Mouse (Mus musculus): Measurements from ENCODE around the gene Pla2g4f. TPM values are rescaled to one million over a fixed set of nuclear protein-coding genes. Genes with fewer than 3 reads are reported as not detected.

Gene Pla2g4f
- polyA plus RNA-seq, 1 experiment from 2014 or later = 21.9 TPM

DNA sequence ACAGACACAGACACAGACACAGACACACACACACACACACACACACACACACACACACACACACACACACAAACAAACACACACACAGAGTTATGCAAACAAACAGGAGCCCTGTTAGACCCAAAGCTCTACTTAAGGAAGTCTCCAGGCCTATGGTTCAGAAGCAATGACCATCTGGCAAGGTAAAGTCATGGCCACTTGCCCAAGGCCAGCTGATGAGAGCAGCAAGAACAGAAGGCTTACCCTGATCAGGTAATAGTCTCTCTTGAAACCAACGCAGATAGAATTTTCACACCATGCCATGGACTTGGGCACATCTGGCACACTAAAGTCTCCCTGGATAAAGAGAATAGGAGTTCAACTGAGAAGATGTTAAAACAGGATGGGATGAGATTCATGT is 27.8 kb upstream of the Pla2g4f start:
- Histone ChIP-seq H3K27me3 (ENCODE audit: control insufficient read depth, insufficient read depth, low read length) (no peaks in the 10 kb centered on the region), H3K4me3 (ENCODE audit: low read depth, low read length) (no peak overlapping the region), H3K36me3 (ENCODE audit: control insufficient read depth, insufficient read depth, low read length) (peaks cover 20% of the 10 kb centered on the region), H3K27ac (replicated peaks) (no peak overlapping the region), H3K9me3 (ENCODE audit: control insufficient read depth, low read length) (no peaks in the 10 kb centered on the region), H3K4me2 (replicated peaks; ENCODE audit: low read depth) (no peak overlapping the region), H3K4me1 (replicated peaks; ENCODE audit: control insufficient read depth, insufficient read depth) (no peaks in the 10 kb centered on the region), H3K9ac (ENCODE audit: low read length) (no peak overlapping the region)
- ATAC-seq (ENCODE audit: low FRiP score, low TSS enrichment) (no peak), DNase-seq (ENCODE audit: low spot score) (no peak)
- TF ChIP-seq CTCF (IDR thresholded peaks at IDR 0.05; ENCODE audit: low read depth) (no peak), EP300 (optimal IDR thresholded peaks at IDR 0.05) (no peak)
- WGBS = 91% methylated on average over 1 of the region's 1 CpGs

DNA sequence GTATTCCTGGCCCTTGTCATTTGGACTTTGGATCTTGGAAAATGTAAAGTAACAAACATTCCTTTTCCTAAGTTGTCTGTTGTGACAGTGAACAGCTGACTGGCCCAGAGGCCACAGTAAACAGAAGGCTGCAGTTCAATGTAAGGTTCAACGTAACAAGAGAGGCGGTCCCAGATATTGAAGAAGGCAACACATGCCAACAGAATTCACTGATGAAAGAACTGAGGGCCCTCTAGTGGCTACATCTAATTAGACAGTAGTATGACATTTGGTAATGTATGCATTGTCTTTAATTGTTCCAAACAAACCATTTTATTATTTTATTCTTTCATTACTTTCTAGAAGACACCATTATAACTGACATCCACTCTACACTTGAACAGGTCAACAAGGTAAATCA is 23.9 kb upstream of the Pla2g4f start:
- ATAC-seq (ENCODE audit: low FRiP score, low TSS enrichment) = no peak
- H3K4me2 ChIP-seq (replicated peaks; ENCODE audit: low read depth) = no peak overlapping the region
- H3K27ac ChIP-seq (replicated peaks) = no peak overlapping the region
- H3K9me3 ChIP-seq (ENCODE audit: control insufficient read depth, low read length) = no peaks in the 10 kb centered on the region
- WGBS = 48% methylated on average over 2 of the region's 2 CpGs
- TF ChIP-seq EP300 (optimal IDR thresholded peaks at IDR 0.05) = no peak
- peak; percentile 62 for TF ChIP-seq CTCF (IDR thresholded peaks at IDR 0.05; ENCODE audit: low read depth)
- no peaks in the 10 kb centered on the region for H3K27me3 ChIP-seq (ENCODE audit: control insufficient read depth, insufficient read depth, low read length)
- DNase-seq (ENCODE audit: low spot score) = no peak
- no peaks in the 10 kb centered on the region for H3K4me1 ChIP-seq (replicated peaks; ENCODE audit: control insufficient read depth, insufficient read depth)
- peaks cover 16% of the 10 kb centered on the region for H3K36me3 ChIP-seq (ENCODE audit: control insufficient read depth, insufficient read depth, low read length)
- no peak overlapping the region for H3K9ac ChIP-seq (ENCODE audit: low read length)
- H3K4me3 ChIP-seq (ENCODE audit: low read depth, low read length) = no peak overlapping the region

DNA sequence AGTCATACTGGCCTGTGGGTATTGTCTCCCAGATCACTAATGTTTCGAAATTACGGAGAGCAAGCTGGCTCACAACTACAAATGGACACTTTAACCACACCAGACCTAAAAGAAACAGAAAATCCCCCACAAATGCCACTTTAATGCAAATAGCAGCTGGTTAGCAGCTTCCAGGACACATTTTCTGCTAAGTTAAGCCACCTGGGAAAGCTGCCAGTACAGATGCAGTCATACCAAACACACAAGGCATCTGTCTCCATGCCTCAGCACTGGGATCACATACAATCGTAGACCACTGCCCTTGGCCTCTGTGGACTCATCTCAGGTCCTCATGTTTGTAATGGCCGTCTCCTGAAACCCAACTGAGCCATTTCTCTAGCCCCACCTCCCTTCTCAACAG is 17.6 kb upstream of the Pla2g4f start:
- Histone ChIP-seq H3K36me3 (ENCODE audit: control insufficient read depth, insufficient read depth, low read length) (peaks cover 28% of the 10 kb centered on the region), H3K4me2 (replicated peaks; ENCODE audit: low read depth) (no peak overlapping the region), H3K4me1 (replicated peaks; ENCODE audit: control insufficient read depth, insufficient read depth) (no peaks in the 10 kb centered on the region), H3K4me3 (ENCODE audit: low read depth, low read length) (no peak overlapping the region), H3K9ac (ENCODE audit: low read length) (no peak overlapping the region), H3K9me3 (ENCODE audit: control insufficient read depth, low read length) (no peaks in the 10 kb centered on the region), H3K27ac (replicated peaks) (no peak overlapping the region), H3K27me3 (ENCODE audit: control insufficient read depth, insufficient read depth, low read length) (no peaks in the 10 kb centered on the region)
- no peak for TF ChIP-seq CTCF (IDR thresholded peaks at IDR 0.05; ENCODE audit: low read depth)
- no peak for TF ChIP-seq EP300 (optimal IDR thresholded peaks at IDR 0.05)
- 60% methylated on average over 4 of the region's 4 CpGs for WGBS
- ATAC-seq (ENCODE audit: low FRiP score, low TSS enrichment) = no peak
- DNase-seq (ENCODE audit: low spot score) = no peak

DNA sequence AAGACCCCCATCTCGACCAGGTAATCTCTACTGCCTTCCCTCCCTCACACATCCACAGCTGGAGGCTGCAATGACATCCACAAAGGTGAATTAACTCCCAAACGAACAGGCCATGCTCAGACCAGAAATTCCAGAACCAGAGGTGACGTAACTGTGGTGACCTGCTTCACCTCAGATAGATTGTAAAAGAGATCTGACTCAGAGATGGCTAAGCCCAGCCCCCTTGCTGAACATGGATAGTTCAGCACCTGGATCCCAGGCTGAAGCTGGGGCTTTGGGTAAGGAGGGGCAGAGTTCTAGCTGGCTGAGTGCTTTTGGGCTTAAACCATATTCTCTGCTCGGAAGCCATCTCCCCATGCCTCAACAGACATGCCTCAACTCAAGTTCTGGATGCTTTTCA is 1.1 kb upstream of the Pla2g4f start:
- Histone ChIP-seq H3K9me3 (ENCODE audit: control insufficient read depth, low read length) (no peaks in the 10 kb centered on the region), H3K36me3 (ENCODE audit: control insufficient read depth, insufficient read depth, low read length) (peaks cover 10% of the 10 kb centered on the region), H3K27me3 (ENCODE audit: control insufficient read depth, insufficient read depth, low read length) (no peaks in the 10 kb centered on the region), H3K4me3 (ENCODE audit: low read depth, low read length) (no peak overlapping the region), H3K4me2 (replicated peaks; ENCODE audit: low read depth) (no peak overlapping the region), H3K9ac (ENCODE audit: low read length) (no peak overlapping the region), H3K4me1 (replicated peaks; ENCODE audit: control insufficient read depth, insufficient read depth) (no peaks in the 10 kb centered on the region), H3K27ac (replicated peaks) (peak overlapping the region; percentile 73)
- 50% methylated on average over 4 of the region's 4 CpGs for WGBS
- ATAC-seq (ENCODE audit: low FRiP score, low TSS enrichment) = no peak; the same call in 1 of the 2 replicates
- TF ChIP-seq CTCF (IDR thresholded peaks at IDR 0.05; ENCODE audit: low read depth) (no peak), EP300 (optimal IDR thresholded peaks at IDR 0.05) (no peak)
- DNase-seq (ENCODE audit: low spot score) = no peak

DNA sequence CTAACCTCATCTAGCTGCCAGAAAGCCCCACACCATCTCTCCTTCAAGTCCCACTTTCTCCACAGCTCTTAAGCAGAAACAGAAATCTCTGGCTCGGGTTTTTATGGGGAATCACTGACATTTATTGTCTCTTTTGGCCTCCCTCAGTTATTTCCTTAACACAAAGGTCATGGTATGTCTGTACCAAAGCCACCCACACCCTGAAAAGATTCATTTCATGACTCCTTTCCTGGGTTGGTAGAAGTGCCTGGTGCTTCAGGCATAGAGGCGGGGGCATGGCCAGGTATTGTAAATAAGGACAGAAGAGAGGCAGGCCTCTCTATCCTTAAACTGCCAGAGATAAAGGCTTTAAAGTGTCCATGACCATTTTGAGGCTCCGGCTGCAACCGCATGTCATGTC is 522 bp upstream of the Pla2g4f start:
- Histone ChIP-seq H3K36me3 (ENCODE audit: control insufficient read depth, insufficient read depth, low read length) (peaks cover 10% of the 10 kb centered on the region), H3K9me3 (ENCODE audit: control insufficient read depth, low read length) (no peaks in the 10 kb centered on the region), H3K4me1 (replicated peaks; ENCODE audit: control insufficient read depth, insufficient read depth) (no peaks in the 10 kb centered on the region), H3K4me2 (replicated peaks; ENCODE audit: low read depth) (no peak overlapping the region), H3K4me3 (ENCODE audit: low read depth, low read length) (no peak overlapping the region), H3K9ac (ENCODE audit: low read length) (no peak overlapping the region), H3K27ac (replicated peaks) (peak overlapping the region; percentile 73), H3K27me3 (ENCODE audit: control insufficient read depth, insufficient read depth, low read length) (no peaks in the 10 kb centered on the region)
- TF ChIP-seq CTCF (IDR thresholded peaks at IDR 0.05; ENCODE audit: low read depth) = no peak
- TF ChIP-seq EP300 (optimal IDR thresholded peaks at IDR 0.05) = no peak
- 77% methylated on average over 4 of the region's 4 CpGs for WGBS
- DNase-seq (ENCODE audit: low spot score) (no peak), ATAC-seq (ENCODE audit: low FRiP score, low TSS enrichment) (no peak)

DNA sequence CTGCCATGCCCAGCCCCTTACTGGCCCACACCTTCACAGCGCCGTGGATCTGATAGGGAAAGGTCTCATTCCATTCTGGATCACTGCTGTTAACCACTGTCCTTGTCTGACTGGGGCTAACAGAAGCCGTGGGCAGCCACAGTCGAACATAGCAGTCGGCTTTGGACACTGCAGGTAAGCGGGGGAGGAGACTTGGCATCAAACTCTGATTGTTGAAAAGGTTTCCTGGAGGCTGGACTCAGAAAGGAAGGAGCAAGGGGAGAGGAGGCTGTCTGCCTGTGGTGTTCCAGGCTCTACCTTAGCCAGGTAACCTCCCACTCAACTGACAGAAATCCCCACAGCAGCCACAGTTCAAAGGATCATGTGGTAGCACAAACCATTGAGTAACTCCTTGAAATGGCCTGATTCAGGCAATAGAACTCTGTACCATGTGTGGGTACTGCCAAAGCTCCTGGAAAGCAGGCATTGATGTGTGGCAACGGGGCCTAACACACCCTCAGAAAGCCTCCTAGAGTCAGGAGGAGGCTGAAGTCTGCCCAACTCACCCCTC is 1.6 kb downstream of the Pla2g4f start:
- Histone ChIP-seq H3K4me1 (replicated peaks; ENCODE audit: control insufficient read depth, insufficient read depth) (no peaks in the 10 kb centered on the region), H3K36me3 (ENCODE audit: control insufficient read depth, insufficient read depth, low read length) (peaks cover 4% of the 10 kb centered on the region), H3K9ac (ENCODE audit: low read length) (no peak overlapping the region), H3K27me3 (ENCODE audit: control insufficient read depth, insufficient read depth, low read length) (no peaks in the 10 kb centered on the region), H3K4me2 (replicated peaks; ENCODE audit: low read depth) (no peak overlapping the region), H3K4me3 (ENCODE audit: low read depth, low read length) (no peak overlapping the region), H3K9me3 (ENCODE audit: control insufficient read depth, low read length) (no peaks in the 10 kb centered on the region), H3K27ac (replicated peaks) (no peak overlapping the region)
- 74% methylated on average over 7 of the region's 7 CpGs for whole genome bisulfite sequencing
- TF ChIP-seq CTCF (IDR thresholded peaks at IDR 0.05; ENCODE audit: low read depth) = no peak
- no peak for TF ChIP-seq EP300 (optimal IDR thresholded peaks at IDR 0.05)
- no peak for DNase-seq (ENCODE audit: low spot score)
- 0 out of 2 replicates have a peak, but pooled peaks have one; percentile 13 for ATAC-seq (ENCODE audit: low FRiP score, low TSS enrichment)

All from stomach, postnatal 0 days (tissue).